Mouse (Mus musculus) olfactory bulb, adult 2 months (tissue): Measurements from ENCODE around the gene Ccdc87. TPM values are rescaled to one million over a fixed set of nuclear protein-coding genes. Genes with fewer than 3 reads are reported as not detected.

Experiments used
- H3K27ac ChIP-seq: fragments of 200-500 bp; 2 replicates; pipeline ENCODE4 v1.5.1; 2012; ENCODE audit warnings: low read depth, low read length; ENCODE audit not compliant: insufficient read depth
- H3K4me1 ChIP-seq: fragments of 200-500 bp; 2 replicates; pipeline ENCODE4 v1.6.1; 2012; ENCODE audit warnings: low read length; ENCODE audit not compliant: control insufficient read depth, insufficient read depth
- H3K4me3 ChIP-seq: fragments of 200-500 bp; 2 replicates; pipeline ENCODE4 v1.5.1; 2012; ENCODE audit warnings: mild to moderate bottlenecking, low read depth, low read length, moderate library complexity; ENCODE audit not compliant: insufficient read depth
- CTCF ChIP-seq: fragments of 200-500 bp; IDR thresholded peaks from 2 replicates; pipeline ENCODE4 v1.5.1; 2012; ENCODE audit warnings: low read depth, mild to moderate bottlenecking, low read length, moderate library complexity; ENCODE audit not compliant: insufficient read depth
- POLR2A ChIP-seq: fragments of 200-500 bp; IDR thresholded peaks from 2 replicates; pipeline ENCODE4 v1.6.1; 2012; ENCODE audit warnings: mild to moderate bottlenecking, low read depth, low read length, moderate library complexity; ENCODE audit not compliant: insufficient read depth
- WGBS: fragments of 180-500 bp; shearing (Covaris S2); methylation state at CpG from one replicate; pipeline ENCODE4 v1.1.7; 2018; 5-methylcytosine and 5-hydroxymethylcytosine counted together
- polyA plus RNA-seq: library from polyadenylated mRNA; stranded (reverse); fragments of >200 nt; gene quantifications from 2 replicates; pipeline ENCODE4 v1.2.4, GENCODE M21; 2012; ENCODE audit warnings: low replicate concordance; ENCODE audit not compliant: missing spikeins, insufficient read depth, insufficient read length

Gene Ccdc87
- polyA plus RNA-seq, 1 experiment, result not detected

DNA sequence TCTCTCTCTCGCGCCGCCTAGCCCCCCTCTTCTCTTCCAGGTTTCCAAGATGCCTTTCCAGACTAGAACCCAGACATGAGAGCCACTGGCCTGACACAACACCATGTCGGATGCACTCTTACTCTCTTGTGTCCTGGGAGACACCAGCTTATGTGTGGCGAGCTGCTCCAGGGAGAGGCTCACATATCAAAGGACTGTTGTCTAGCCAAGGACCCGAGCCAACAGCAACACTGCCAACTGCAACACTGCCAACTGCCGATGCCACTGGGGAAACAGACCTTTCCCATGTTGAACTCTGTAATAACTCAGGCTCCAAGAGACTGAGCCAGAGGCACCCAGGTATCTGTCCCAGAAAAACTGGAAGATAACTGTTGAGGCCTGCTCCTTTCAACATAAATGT, 10.0 kb upstream of the Ccdc87 start:
- 40% methylated on average over 7 of the region's 7 CpGs for WGBS
- no peak overlapping the region for H3K27ac ChIP-seq
- H3K4me1 ChIP-seq, result no peaks in the 10 kb centered on the region; the same call in 1 of the 2 replicates
- H3K4me3 ChIP-seq, result no peak overlapping the region
- no peak for TF ChIP-seq POLR2A
- TF ChIP-seq CTCF, result no peak

- 89% methylated on average over 8 of the region's 8 CpGs for WGBS
- TF ChIP-seq CTCF (no peak), POLR2A (no peak)
- H3K27ac ChIP-seq, result no peak overlapping the region
- no peaks in the 10 kb centered on the region; the same call in 1 of the 2 replicates for H3K4me1 ChIP-seq
- no peak overlapping the region for H3K4me3 ChIP-seq
Measured at GRCm38 (mm10) chr19:4833977-4834376, 5.2 kb upstream of the Ccdc87 start.

- 74% methylated on average over 2 of the region's 2 CpGs for WGBS
- Histone ChIP-seq H3K4me1 (peaks cover 6% of the 10 kb centered on the region), H3K27ac (no peak overlapping the region), H3K4me3 (no peak overlapping the region)
- TF ChIP-seq POLR2A, result no peak
- no peak for TF ChIP-seq CTCF
Measured at GRCm38 (mm10) chr19:4836096-4836495, 3.1 kb upstream of the Ccdc87 start.

DNA sequence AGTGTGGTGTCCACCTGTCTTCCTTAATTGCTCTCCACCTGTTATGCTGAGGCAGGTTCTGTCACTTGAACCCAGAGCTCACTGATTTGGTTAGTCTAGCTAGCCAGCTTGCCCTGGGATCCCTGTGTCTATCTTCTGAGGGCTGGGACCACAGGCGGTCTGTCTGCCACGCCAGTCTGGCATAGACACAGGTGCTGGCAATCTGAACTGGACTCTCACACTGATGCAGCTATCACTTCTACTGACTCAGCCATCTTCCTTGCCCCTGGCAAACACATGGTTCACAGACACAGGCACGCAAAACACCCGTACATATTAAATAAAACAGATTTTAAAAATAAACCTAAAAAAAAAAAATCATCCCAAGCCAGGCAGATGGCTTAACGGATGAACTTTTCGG, 2.1 kb upstream of the Ccdc87 start:
- Histone ChIP-seq H3K4me3 (no peak overlapping the region), H3K27ac (no peak overlapping the region), H3K4me1 (peaks cover 6% of the 10 kb centered on the region)
- TF ChIP-seq CTCF (no peak), POLR2A (no peak)
- WGBS, result 95% methylated on average over 6 of the region's 6 CpGs

DNA sequence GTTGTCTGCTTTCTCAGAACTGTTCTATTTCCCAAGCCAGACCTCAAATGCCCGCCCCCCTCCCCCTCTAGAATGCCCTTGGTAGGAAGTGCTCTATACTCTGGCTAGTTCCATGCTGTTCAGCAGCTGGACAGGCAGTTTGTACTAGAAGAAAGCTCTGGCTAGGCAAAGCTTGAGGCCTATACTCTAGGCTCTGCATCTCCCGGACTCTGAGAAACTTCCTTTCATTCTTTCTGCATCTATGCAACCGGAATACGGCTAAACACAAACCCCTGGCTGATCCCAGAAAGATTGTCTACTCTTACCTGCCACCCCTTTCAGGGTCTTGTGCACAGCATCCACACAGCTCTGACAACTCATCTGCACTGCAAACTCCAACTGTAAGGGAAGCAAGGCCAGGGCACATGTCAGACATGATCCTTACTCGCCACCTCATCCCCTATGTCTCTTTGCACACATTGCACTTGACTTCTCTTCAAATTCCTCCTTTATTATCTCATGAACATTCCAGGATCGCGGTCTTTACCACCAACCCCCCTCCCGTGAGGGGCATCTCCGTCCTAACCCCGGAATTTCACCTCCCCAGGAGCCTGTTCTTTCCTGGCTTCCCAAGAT, 533 bp upstream of the Ccdc87 start:
- 18% methylated on average over 10 of the region's 10 CpGs for WGBS
- TF ChIP-seq POLR2A (no peak), CTCF (no peak)
- Histone ChIP-seq H3K27ac (0 out of 2 replicates have a peak overlapping the region, but pooled peaks have one; percentile 8), H3K4me1 (peaks cover 6% of the 10 kb centered on the region; the same call in 1 of the 2 replicates), H3K4me3 (peak overlapping the region; percentile 60)

DNA sequence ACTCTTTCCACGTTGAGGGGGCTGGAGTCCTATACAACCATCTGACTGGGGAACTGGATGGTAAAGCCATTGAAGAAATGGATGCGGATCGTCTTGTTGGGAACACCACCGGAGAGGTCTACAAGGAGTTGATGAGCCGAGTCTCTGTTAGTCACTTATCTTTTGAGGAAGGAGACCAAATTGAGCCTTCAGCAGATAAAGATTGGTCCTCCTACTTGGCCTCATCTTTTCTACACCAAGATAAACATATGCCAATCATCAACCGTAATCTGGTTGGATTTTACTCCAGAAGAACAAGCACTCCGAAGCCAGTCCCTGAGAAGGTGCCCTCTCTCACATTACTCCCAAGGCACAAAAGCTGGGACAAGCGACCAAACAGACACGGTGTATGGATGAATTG, 1.7 kb downstream of the Ccdc87 start:
- Histone ChIP-seq H3K4me1 (peaks cover 6% of the 10 kb centered on the region; the same call in 1 of the 2 replicates), H3K27ac (no peak overlapping the region), H3K4me3 (no peak overlapping the region)
- 83% methylated on average over 9 of the region's 9 CpGs for WGBS
- TF ChIP-seq POLR2A (no peak), CTCF (no peak)

- Histone ChIP-seq H3K27ac (no peak overlapping the region), H3K4me1 (peaks cover 6% of the 10 kb centered on the region; the same call in 1 of the 2 replicates), H3K4me3 (no peak overlapping the region)
- TF ChIP-seq CTCF (no peak), POLR2A (no peak)
- WGBS, result 74% methylated on average over 2 of the region's 2 CpGs
Measured at GRCm38 (mm10) chr19:4842611-4843010, 3.4 kb downstream of the Ccdc87 start.

DNA sequence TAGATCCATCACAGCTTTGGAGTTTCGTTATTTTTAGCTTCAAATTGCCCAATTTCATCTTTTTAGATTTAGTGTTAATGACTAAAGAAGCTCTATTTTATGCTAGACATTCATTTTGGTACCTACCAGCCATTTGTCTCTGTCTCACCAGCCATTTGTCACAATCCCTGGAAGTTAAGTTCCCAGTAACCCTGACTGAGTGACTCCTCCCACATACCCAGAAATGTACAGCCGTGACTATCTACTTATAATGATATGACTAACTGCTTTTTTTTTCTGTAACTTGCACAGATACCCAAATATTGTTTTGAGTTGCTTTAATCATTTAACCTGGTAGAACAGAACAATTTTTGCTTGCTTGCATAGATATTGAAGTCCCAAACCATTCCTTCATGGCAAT, 6.7 kb downstream of the Ccdc87 start:
- Histone ChIP-seq H3K4me1 (no peaks in the 10 kb centered on the region), H3K27ac (no peak overlapping the region), H3K4me3 (no peak overlapping the region)
- TF ChIP-seq CTCF (no peak), POLR2A (no peak)
- WGBS, result 84% methylated on average over 2 of the region's 2 CpGs

DNA sequence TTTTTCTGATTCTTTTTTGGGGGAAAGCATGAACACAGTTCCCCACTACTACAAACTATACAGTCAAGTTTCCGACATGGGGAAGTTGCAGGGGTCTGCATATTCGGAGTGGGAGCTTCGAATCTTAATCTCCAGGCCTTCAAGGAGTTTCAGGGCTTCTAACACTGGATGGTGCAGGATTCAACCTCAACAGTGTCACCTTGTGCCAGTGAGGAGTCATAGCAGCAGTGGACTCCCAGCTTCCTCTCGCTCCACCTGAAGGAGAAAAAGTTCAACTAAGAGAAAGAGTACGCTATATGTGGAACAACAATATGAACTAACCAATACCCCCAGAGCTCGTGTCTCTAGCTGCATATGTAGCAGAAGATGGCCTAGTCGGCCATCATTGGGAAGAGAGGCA, 8.3 kb downstream of the Ccdc87 start:
- Histone ChIP-seq H3K4me1 (no peaks in the 10 kb centered on the region), H3K4me3 (no peak overlapping the region), H3K27ac (no peak overlapping the region)
- TF ChIP-seq CTCF, result no peak
- WGBS, result 31% methylated on average over 7 of the region's 7 CpGs
